Mouse (Mus musculus) midbrain, postnatal 0 days (tissue): ENCODE results near the gene Agpat1. TPM values are rescaled to one million over a fixed set of nuclear protein-coding genes. Genes with fewer than 3 reads are reported as not detected.

ENCODE experiments used
- ATAC-seq: fragments of 200-750 bp; cut with Nextera tagmentation; 2 replicates; pipeline ENCODE4 v1.8.0; 2017; ENCODE audit warnings: moderate number of reproducible peaks, mild to moderate bottlenecking, moderate TSS enrichment, moderate library complexity; ENCODE audit not compliant: low FRiP score
- DNase-seq: peaks from one replicate; pipeline ENCODE4 v3.0.0-alpha.2; 2015; ENCODE audit warnings: low spot score
- H3K27ac ChIP-seq: fragments of 300-500 bp; sonication (generic); 2 replicates; pipeline ENCODE4 v1.5.1; 2014; ENCODE audit warnings: low read depth, mild to moderate bottlenecking, low read length, mixed read lengths
- H3K27me3 ChIP-seq: fragments of 300-500 bp; sonication (generic); 2 replicates; pipeline ENCODE4 v1.6.1; 2014; ENCODE audit warnings: low read length, control low read depth, mixed read lengths; ENCODE audit not compliant: insufficient read depth
- H3K36me3 ChIP-seq: fragments of 300-500 bp; sonication (generic); 2 replicates; pipeline ENCODE4 v1.6.1; 2014; ENCODE audit warnings: low read length, control low read depth, mixed read lengths; ENCODE audit not compliant: insufficient read depth
- H3K4me1 ChIP-seq: fragments of 300-500 bp; sonication (generic); 2 replicates; pipeline ENCODE4 v1.6.1; 2014; ENCODE audit warnings: mild to moderate bottlenecking, control low read depth, antibody characterized with exemption, low read length, mixed read lengths; ENCODE audit not compliant: insufficient read depth
- H3K4me2 ChIP-seq: fragments of 300-500 bp; sonication (generic); 2 replicates; pipeline ENCODE4 v1.6.1; 2014; ENCODE audit warnings: low read depth, mild to moderate bottlenecking, low read length, mixed read lengths; ENCODE audit not compliant: poor library complexity, severe bottlenecking
- H3K4me3 ChIP-seq: fragments of 300-500 bp; sonication (generic); 2 replicates; pipeline ENCODE4 v1.5.1; 2014; ENCODE audit warnings: low read depth, mild to moderate bottlenecking, low read length, moderate library complexity
- H3K9ac ChIP-seq: fragments of 300-500 bp; sonication (generic); replicated peaks from 2 replicates; pipeline ENCODE4 v1.6.1; 2014; ENCODE audit warnings: mild to moderate bottlenecking, low read length, moderate library complexity, mixed read lengths; ENCODE audit not compliant: poor library complexity, severe bottlenecking
- H3K9me3 ChIP-seq: fragments of 300-500 bp; sonication (generic); 2 replicates; pipeline ENCODE4 v1.6.1; 2016; ENCODE audit warnings: low read length, control low read depth
- CTCF ChIP-seq: IDR thresholded peaks from 2 replicates; pipeline ENCODE4 v1.5.1; 2016; ENCODE audit warnings: antibody characterized with exemption, mild to moderate bottlenecking
- WGBS: fragments of 180-500 bp; shearing (Covaris S2); extraction: QIAGEN DNeasy Blood & Tissue Kit; methylation state at CpG from one replicate; pipeline ENCODE4 v1.1.7; 2014; 5-methylcytosine and 5-hydroxymethylcytosine counted together
- polyA plus RNA-seq: library from polyadenylated mRNA; unstranded; fragments of >200 nt; fragmentation: Nextera tagmentation; extraction: Ambion mirVana; gene quantifications from 2 replicates; pipeline ENCODE4 v1.2.1, GENCODE M21; 2015
- total RNA-seq: library from RNA; depleted of rRNA; stranded (reverse); fragments of >200 nt; gene quantifications from 2 replicates; pipeline ENCODE4 v1.2.3, GENCODE M21; 2014

The Agpat1 gene
- total and polyA plus RNA-seq, 2 experiments from 2014 or later = 103 to 383 TPM

GRCm38 (mm10) chr17:34560438-34560837 is 43.6 kb upstream of the Agpat1 start:
- Histone ChIP-seq H3K27ac (no peak overlapping the region), H3K4me3 (no peak overlapping the region), H3K9ac (no peak overlapping the region), H3K36me3 (no peaks in the 10 kb centered on the region), H3K4me2 (no peak overlapping the region), H3K27me3 (no peaks in the 10 kb centered on the region), H3K4me1 (no peaks in the 10 kb centered on the region), H3K9me3 (no peaks in the 10 kb centered on the region)
- DNase-seq = no peak
- ATAC-seq = no peak
- no peak for TF ChIP-seq CTCF
- 92% methylated on average over 6 of the region's 6 CpGs for WGBS

GRCm38 (mm10) chr17:34561200-34561599 is 42.9 kb upstream of the Agpat1 start:
- Histone ChIP-seq H3K27ac (no peak overlapping the region), H3K4me1 (no peaks in the 10 kb centered on the region), H3K36me3 (no peaks in the 10 kb centered on the region), H3K4me3 (no peak overlapping the region), H3K27me3 (no peaks in the 10 kb centered on the region), H3K9me3 (no peaks in the 10 kb centered on the region), H3K4me2 (no peak overlapping the region), H3K9ac (0 out of 2 replicates have a peak overlapping the region, but pooled peaks have one; percentile 8)
- no peak for DNase-seq
- WGBS = 41% methylated on average over 8 of the region's 8 CpGs
- no peak for TF ChIP-seq CTCF
- ATAC-seq = no peak

- Histone ChIP-seq H3K4me2 (no peak overlapping the region), H3K9me3 (no peaks in the 10 kb centered on the region), H3K27ac (no peak overlapping the region), H3K36me3 (no peaks in the 10 kb centered on the region), H3K4me3 (no peak overlapping the region), H3K9ac (no peak overlapping the region), H3K4me1 (no peaks in the 10 kb centered on the region), H3K27me3 (no peaks in the 10 kb centered on the region)
- ATAC-seq = no peak
- no peak for DNase-seq
- TF ChIP-seq CTCF = no peak
- 82% methylated on average over 3 of the region's 3 CpGs for WGBS
Observed at GRCm38 (mm10) chr17:34562595-34562994, 41.5 kb upstream of the Agpat1 start.

GRCm38 (mm10) chr17:34563354-34563753 is 40.7 kb upstream of the Agpat1 start:
- Histone ChIP-seq H3K27ac (no peak overlapping the region), H3K4me2 (no peak overlapping the region), H3K27me3 (no peaks in the 10 kb centered on the region), H3K4me3 (no peak overlapping the region), H3K9ac (no peak overlapping the region), H3K9me3 (no peaks in the 10 kb centered on the region), H3K36me3 (no peaks in the 10 kb centered on the region), H3K4me1 (no peaks in the 10 kb centered on the region)
- WGBS = 82% methylated on average over 11 of the region's 11 CpGs
- DNase-seq (no peak), ATAC-seq (no peak)
- no peak for TF ChIP-seq CTCF

- WGBS = 23% methylated on average over 6 of the region's 6 CpGs
- Histone ChIP-seq H3K4me1 (no peaks in the 10 kb centered on the region), H3K4me2 (peak within 1 kb of the TSS; percentile 22; the same call in 1 of the 2 replicates), H3K4me3 (no peak within 1 kb of the TSS), H3K27ac (peak within 1 kb of the TSS; percentile 51; the same call in 1 of the 2 replicates), H3K9ac (no peak within 1 kb of the TSS), H3K27me3 (no peaks in the 10 kb centered on the region), H3K36me3 (no peaks in the 10 kb centered on the region), H3K9me3 (no peaks in the 10 kb centered on the region)
- DNase-seq (no peak), ATAC-seq (no peak)
- TF ChIP-seq CTCF = no peak
Observed at GRCm38 (mm10) chr17:34564003-34564421, 40.0 kb upstream of the Agpat1 start, which contains the start of gene Notch4. Notch4 (plus strand) TSS chr17:34564268.

GRCm38 (mm10) chr17:34564796-34565195 is 39.3 kb upstream of the Agpat1 start:
- Histone ChIP-seq H3K27me3 (no peaks in the 10 kb centered on the region), H3K4me1 (no peaks in the 10 kb centered on the region), H3K9me3 (no peaks in the 10 kb centered on the region), H3K4me2 (peak overlapping the region; percentile 22; the same call in 1 of the 2 replicates), H3K36me3 (no peaks in the 10 kb centered on the region), H3K9ac (no peak overlapping the region), H3K4me3 (no peak overlapping the region), H3K27ac (peak overlapping the region; percentile 51; the same call in 1 of the 2 replicates)
- ATAC-seq (no peak), DNase-seq (no peak)
- no peak for TF ChIP-seq CTCF
- WGBS = 56% methylated on average over 3 of the region's 3 CpGs
